Mouse (Mus musculus) lung, postnatal 0 days (tissue): ENCODE results near the gene Aldh18a1. TPM values are rescaled to one million over a fixed set of nuclear protein-coding genes. Genes with fewer than 3 reads are reported as not detected.

Experiments used
- ATAC-seq: fragments of 200-750 bp; cut with Nextera tagmentation; 2 replicates; pipeline ENCODE4 v1.8.0; 2017; ENCODE audit warnings: moderate library complexity
- DNase-seq: peaks from one replicate; pipeline ENCODE4 v3.0.0-alpha.2; 2016; ENCODE audit warnings: low spot score
- H3K27ac ChIP-seq: fragments of 300-500 bp; sonication (generic); 2 replicates; pipeline ENCODE4 v1.5.1; 2014; ENCODE audit warnings: antibody characterized with exemption, mild to moderate bottlenecking, low read length, mixed read lengths
- H3K27me3 ChIP-seq: fragments of 300-500 bp; sonication (generic); replicated peaks from 2 replicates; pipeline ENCODE4 v1.6.1; 2014; ENCODE audit warnings: low read length, mixed read lengths; ENCODE audit not compliant: insufficient read depth
- H3K36me3 ChIP-seq: fragments of 300-500 bp; sonication (generic); 2 replicates; pipeline ENCODE4 v1.6.1; 2014; ENCODE audit warnings: low read length, mixed read lengths; ENCODE audit not compliant: insufficient read depth
- H3K4me1 ChIP-seq: fragments of 300-500 bp; sonication (generic); 2 replicates; pipeline ENCODE4 v1.6.1; 2014; ENCODE audit warnings: antibody characterized with exemption, low read depth, low read length, mixed read lengths; ENCODE audit not compliant: insufficient read depth
- H3K4me2 ChIP-seq: fragments of 300-500 bp; sonication (generic); replicated peaks from 2 replicates; pipeline ENCODE4 v1.6.1; 2014; ENCODE audit warnings: low read depth, mild to moderate bottlenecking, low read length, moderate library complexity, mixed read lengths
- H3K4me3 ChIP-seq: fragments of 300-500 bp; sonication (generic); 2 replicates; pipeline ENCODE4 v1.5.1; 2014; ENCODE audit warnings: low read depth, low read length
- H3K9ac ChIP-seq: fragments of 300-500 bp; sonication (generic); replicated peaks from 2 replicates; pipeline ENCODE4 v1.6.1; 2014; ENCODE audit warnings: low read depth, mild to moderate bottlenecking
- H3K9me3 ChIP-seq: fragments of 300-500 bp; sonication (generic); 2 replicates; pipeline ENCODE4 v1.6.1; 2016; ENCODE audit warnings: low read length, mixed read lengths
- CTCF ChIP-seq: IDR thresholded peaks from 2 replicates; pipeline ENCODE4 v1.5.1; 2016; ENCODE audit warnings: antibody characterized with exemption, mild to moderate bottlenecking
- EP300 ChIP-seq: IDR thresholded peaks from 2 replicates; pipeline ENCODE4 v1.6.1; 2016; ENCODE audit warnings: antibody characterized with exemption, mild to moderate bottlenecking, control low read depth
- WGBS: fragments of 180-500 bp; shearing (Covaris S2); extraction: QIAGEN DNeasy Blood & Tissue Kit; methylation state at CpG from one replicate; pipeline ENCODE4 v1.1.7; 2014; 5-methylcytosine and 5-hydroxymethylcytosine counted together
- polyA plus RNA-seq: library from polyadenylated mRNA; unstranded; fragments of >200 nt; fragmentation: Nextera tagmentation; extraction: Ambion mirVana; gene quantifications from 2 replicates; pipeline ENCODE4 v1.2.1, GENCODE M21; 2015

Gene Aldh18a1
- polyA plus RNA-seq, 1 experiment from 2014 or later = 11.1 TPM

DNA sequence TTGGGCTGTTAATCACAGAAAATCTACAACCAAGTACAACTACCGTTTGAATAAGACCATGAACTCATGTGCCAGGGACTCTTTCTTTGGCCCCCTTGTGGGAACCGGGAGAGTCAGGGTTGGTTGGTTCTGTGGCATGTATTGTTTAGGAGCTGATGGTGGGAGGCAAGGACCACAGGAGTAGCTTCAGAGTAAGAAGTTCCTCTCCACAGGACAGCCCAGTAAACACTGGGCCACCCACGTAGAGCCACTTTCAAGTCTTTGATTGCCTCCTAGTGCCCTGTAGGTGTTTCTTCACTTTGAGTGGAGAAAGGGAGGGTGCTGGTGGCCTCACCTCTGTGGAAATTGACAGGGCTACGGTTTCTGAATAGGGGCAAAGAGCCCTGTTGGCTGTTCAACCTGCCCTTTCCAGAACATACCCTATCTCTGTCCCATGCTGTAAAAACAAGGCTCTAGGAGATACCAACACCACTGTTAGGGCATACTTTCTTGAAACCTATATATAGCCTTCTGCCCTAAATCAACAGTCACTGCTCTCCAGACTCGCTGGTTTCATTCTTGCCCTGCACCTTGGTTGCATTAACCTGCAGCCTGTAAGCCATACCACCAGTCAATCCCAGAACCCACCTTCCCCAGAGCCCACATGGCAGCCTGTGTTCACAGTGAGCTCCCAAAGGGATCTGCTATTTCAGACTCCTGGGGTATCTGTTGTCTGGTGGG lies 39.3 kb downstream of the Aldh18a1 start:
- ATAC-seq (no peak), DNase-seq (peak; percentile 38)
- no peak overlapping the region for H3K4me3 ChIP-seq
- WGBS = 32% methylated on average over 5 of the region's 5 CpGs
- no peak overlapping the region for H3K9ac ChIP-seq
- no peaks in the 10 kb centered on the region for H3K27me3 ChIP-seq
- H3K9me3 ChIP-seq = no peaks in the 10 kb centered on the region
- no peaks in the 10 kb centered on the region for H3K4me1 ChIP-seq
- H3K36me3 ChIP-seq = 0 out of 2 replicates have a peak, but pooled peaks cover 3% of the 10 kb centered on the region
- H3K4me2 ChIP-seq = no peak overlapping the region
- H3K27ac ChIP-seq = no peak overlapping the region
- TF ChIP-seq EP300 (no peak), CTCF (peak; percentile 29; the same call in 1 of the 2 replicates)

DNA sequence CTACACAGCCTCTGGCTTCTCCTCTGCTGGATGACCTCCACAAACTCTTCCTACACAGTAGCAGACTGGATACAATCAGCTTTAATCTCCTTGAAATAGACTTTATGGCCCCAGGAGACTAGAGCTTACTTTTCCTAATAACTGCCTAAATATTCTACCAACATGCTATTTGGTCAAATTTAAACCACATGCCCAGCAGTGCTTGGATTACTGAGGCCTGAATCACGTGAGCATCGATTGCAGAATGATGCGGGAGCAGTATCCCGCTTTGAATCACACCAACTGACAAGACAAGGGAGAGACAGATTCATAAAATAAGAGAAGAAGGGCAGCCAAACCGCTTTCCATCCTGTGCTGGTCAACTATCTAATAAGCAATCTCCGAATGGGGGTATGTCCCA lies 39.9 kb downstream of the Aldh18a1 start:
- no peak overlapping the region for H3K27ac ChIP-seq
- H3K4me2 ChIP-seq = no peak overlapping the region
- TF ChIP-seq CTCF (no peak), EP300 (no peak)
- H3K9ac ChIP-seq = no peak overlapping the region
- H3K27me3 ChIP-seq = no peaks in the 10 kb centered on the region
- H3K4me1 ChIP-seq = no peaks in the 10 kb centered on the region
- no peaks in the 10 kb centered on the region for H3K9me3 ChIP-seq
- no peak overlapping the region for H3K4me3 ChIP-seq
- H3K36me3 ChIP-seq = 0 out of 2 replicates have a peak, but pooled peaks cover 3% of the 10 kb centered on the region
- DNase-seq (no peak), ATAC-seq (no peak)
- 90% methylated on average over 6 of the region's 6 CpGs for WGBS

DNA sequence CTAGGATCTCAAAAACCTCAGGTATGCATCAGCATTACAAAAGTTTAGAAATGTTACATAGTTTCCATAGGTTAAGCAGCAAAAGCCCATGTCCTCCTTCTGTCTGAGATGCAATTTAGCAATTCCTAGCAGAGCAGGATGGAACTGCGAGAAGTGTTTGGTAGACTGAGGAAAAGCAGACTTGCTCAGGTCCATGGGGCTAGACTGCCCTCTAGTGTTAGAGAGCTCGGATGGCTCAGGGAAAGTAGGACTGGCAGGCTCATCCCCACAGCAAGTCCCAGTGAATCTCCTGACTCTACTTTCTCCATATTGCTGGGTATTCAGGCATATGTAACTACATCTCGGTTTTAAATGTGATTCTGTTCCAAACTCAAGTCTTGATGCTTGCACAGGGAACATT lies 43.4 kb downstream of the Aldh18a1 start:
- H3K9ac ChIP-seq = no peak overlapping the region
- no peaks in the 10 kb centered on the region for H3K36me3 ChIP-seq
- H3K4me3 ChIP-seq = no peak overlapping the region
- H3K9me3 ChIP-seq = no peaks in the 10 kb centered on the region
- peak; percentile 67 for ATAC-seq
- DNase-seq = peak; percentile 85
- TF ChIP-seq EP300 (no peak), CTCF (peak; percentile 97)
- H3K27me3 ChIP-seq = no peaks in the 10 kb centered on the region
- 6% methylated on average over 3 of the region's 3 CpGs for WGBS
- no peak overlapping the region for H3K27ac ChIP-seq
- H3K4me1 ChIP-seq = no peaks in the 10 kb centered on the region
- no peak overlapping the region for H3K4me2 ChIP-seq

DNA sequence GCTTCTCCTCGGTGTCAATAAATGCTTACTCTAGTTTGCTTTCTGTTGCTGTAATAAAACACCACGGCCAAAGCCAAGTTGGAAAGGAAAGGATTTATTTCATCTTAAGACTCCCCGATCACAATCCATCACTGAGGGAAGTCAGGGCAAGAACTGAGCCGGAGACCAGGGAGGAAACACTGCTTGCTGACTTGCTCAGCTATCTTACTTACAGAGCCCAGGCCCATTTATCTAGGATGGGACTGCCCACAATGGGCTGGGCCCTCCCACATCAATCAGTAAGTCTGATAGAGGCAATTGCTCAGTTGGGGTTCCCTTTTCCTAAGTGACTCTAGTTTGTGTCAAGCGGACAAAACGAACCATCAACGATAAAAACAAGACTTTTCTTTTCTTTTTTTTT lies 45.5 kb downstream of the Aldh18a1 start:
- WGBS = 70% methylated on average over 7 of the region's 7 CpGs
- ATAC-seq = no peak
- Histone ChIP-seq H3K36me3 (no peaks in the 10 kb centered on the region), H3K4me1 (no peaks in the 10 kb centered on the region), H3K4me2 (no peak overlapping the region), H3K9ac (no peak overlapping the region), H3K9me3 (no peaks in the 10 kb centered on the region), H3K4me3 (no peak overlapping the region), H3K27ac (no peak overlapping the region), H3K27me3 (no peaks in the 10 kb centered on the region)
- TF ChIP-seq EP300 (no peak), CTCF (no peak)
- no peak for DNase-seq

DNA sequence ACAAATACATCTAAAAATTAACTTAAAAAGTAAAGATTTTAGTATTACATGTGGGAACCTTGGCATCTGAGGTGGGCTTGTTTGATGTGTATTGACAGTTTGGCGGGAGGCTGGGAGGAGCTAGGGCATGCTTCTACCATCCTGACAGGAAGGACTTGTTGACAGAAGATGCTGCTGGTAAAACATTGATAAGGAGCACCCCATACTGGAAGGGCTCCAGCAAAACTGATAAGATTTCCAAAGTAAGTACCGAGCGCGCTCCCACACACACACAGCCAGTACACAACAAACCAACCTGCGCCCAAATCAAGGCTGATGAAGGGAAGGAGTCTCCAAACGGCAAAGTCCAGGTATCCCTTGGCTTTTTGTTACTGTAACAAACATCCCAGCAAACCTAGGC lies 51.7 kb downstream of the Aldh18a1 start:
- Histone ChIP-seq H3K36me3 (no peaks in the 10 kb centered on the region), H3K4me1 (no peaks in the 10 kb centered on the region), H3K4me2 (no peak overlapping the region), H3K27ac (no peak overlapping the region), H3K4me3 (no peak overlapping the region), H3K27me3 (no peaks in the 10 kb centered on the region), H3K9ac (no peak overlapping the region), H3K9me3 (no peaks in the 10 kb centered on the region)
- ATAC-seq (no peak), DNase-seq (no peak)
- WGBS = 49% methylated on average over 6 of the region's 6 CpGs
- no peak for TF ChIP-seq CTCF
- TF ChIP-seq EP300 = 0 out of 2 replicates have a peak, but pooled peaks have one; percentile 48

DNA sequence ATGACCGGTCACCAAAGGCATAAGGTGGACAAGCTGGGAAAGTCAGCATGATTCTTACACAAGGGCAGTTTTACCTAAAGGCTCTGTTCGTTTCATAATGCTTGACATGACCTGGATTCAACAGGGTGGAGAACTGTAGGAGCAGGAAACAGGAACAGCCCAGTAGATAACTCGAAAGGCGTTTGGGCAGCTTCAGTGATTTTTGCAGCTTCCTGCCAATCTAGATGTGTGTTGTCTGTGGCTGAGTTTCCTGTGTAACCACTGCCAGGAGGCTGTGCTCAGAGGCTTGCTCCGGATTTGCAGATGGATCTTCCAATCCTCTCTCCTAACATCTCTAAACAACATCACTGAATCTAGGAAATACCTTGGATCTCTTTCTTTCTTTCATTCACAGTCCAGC lies 55.7 kb downstream of the Aldh18a1 start:
- no peaks in the 10 kb centered on the region for H3K36me3 ChIP-seq
- DNase-seq = peak; percentile 17
- H3K27ac ChIP-seq = no peak overlapping the region
- ATAC-seq = no peak
- H3K9me3 ChIP-seq = no peaks in the 10 kb centered on the region
- H3K4me1 ChIP-seq = no peaks in the 10 kb centered on the region
- WGBS = 57% methylated on average over 5 of the region's 5 CpGs
- H3K27me3 ChIP-seq = no peaks in the 10 kb centered on the region
- no peak overlapping the region for H3K4me2 ChIP-seq
- no peak overlapping the region for H3K4me3 ChIP-seq
- TF ChIP-seq EP300 (peak; percentile 23; the same call in 1 of the 2 replicates), CTCF (no peak)
- no peak overlapping the region for H3K9ac ChIP-seq
